Mouse (Mus musculus): ENCODE measurements around the gene Pgs1. TPM values are rescaled to one million over a fixed set of nuclear protein-coding genes. Genes with fewer than 3 reads are reported as not detected.

Gene Pgs1
- polyA plus RNA-seq, 1 experiment: not detected

- Histone ChIP-seq H3K4me1 (ENCODE audit: control insufficient read depth, insufficient read depth, low read length) (peaks cover 8% of the 10 kb centered on the region), H3K4me3 (ENCODE audit: insufficient read depth, low read depth, low read length) (no peak overlapping the region), H3K27ac (ENCODE audit: insufficient read depth, low read depth, low read length) (no peak overlapping the region)
- no peak for TF ChIP-seq POLR2A (IDR thresholded peaks at IDR 0.05; ENCODE audit: insufficient read depth, low read depth, low read length)
- TF ChIP-seq CTCF (IDR thresholded peaks at IDR 0.05; ENCODE audit: insufficient read depth, low read depth, low read length): no peak
- 43% methylated on average over 7 of the region's 7 CpGs for WGBS
These were observed 2.3 kb upstream of the Pgs1 start for GRCm38 (mm10) chr11:117983770-117984169.

- Histone ChIP-seq H3K4me1 (ENCODE audit: control insufficient read depth, insufficient read depth, low read length) (peaks cover 25% of the 10 kb centered on the region), H3K27ac (ENCODE audit: insufficient read depth, low read depth, low read length) (no peak overlapping the region), H3K4me3 (ENCODE audit: insufficient read depth, low read depth, low read length) (peak overlapping the region; percentile 86)
- no peak for TF ChIP-seq POLR2A (IDR thresholded peaks at IDR 0.05; ENCODE audit: insufficient read depth, low read depth, low read length)
- no peak for TF ChIP-seq CTCF (IDR thresholded peaks at IDR 0.05; ENCODE audit: insufficient read depth, low read depth, low read length)
- WGBS: under 1% methylated on average over 32 of the region's 32 CpGs
These were observed 950 bp downstream of the Pgs1 start for GRCm38 (mm10) chr11:117987032-117987451.

DNA sequence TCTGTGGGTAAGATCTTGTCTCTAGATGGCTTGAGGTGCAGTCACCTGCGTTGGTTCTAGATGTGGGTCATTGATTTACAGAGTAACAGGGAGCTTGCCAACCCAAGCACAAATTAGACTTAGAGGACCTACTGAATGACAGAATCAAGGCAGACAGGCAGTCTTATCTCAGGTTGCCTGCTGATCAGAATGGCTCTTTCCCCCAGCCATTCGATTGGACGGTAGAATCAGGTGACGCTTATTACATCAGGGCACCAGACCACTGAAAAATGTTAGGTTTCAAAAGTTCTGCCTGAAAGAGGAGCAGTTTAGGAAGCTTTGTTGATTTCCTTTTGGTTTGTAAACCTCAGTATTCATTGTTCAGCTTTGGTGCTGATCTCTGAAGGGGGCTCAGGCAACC lies 1.9 kb downstream of the Pgs1 start:
- 65% methylated on average over 4 of the region's 4 CpGs for WGBS
- H3K27ac ChIP-seq (ENCODE audit: insufficient read depth, low read depth, low read length): no peak overlapping the region

DNA sequence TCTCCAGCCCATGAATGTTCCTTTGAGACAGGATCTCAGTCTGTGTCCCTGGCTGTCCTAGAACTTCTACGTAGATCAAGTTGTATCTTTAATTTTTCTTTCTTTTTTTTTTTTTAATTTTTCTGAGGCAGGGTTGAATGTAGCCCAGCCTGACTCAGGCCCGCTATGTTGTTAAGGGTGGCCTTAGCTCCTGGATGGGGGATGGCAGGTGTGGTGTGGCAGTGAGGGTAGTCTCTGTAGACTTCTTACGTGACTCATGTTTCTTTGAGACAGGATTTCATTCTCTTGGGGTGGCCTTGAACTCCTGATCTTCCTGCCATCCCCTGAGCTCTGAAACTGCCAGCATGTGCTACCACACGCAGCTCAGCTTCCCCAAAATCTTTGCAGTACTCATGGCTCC lies 3.1 kb downstream of the Pgs1 start:
- TF ChIP-seq POLR2A (IDR thresholded peaks at IDR 0.05; ENCODE audit: insufficient read depth, low read depth, low read length): no peak
- TF ChIP-seq CTCF (IDR thresholded peaks at IDR 0.05; ENCODE audit: insufficient read depth, low read depth, low read length): no peak
- 82% methylated on average over 4 of the region's 4 CpGs for WGBS
- H3K4me3 ChIP-seq (ENCODE audit: insufficient read depth, low read depth, low read length): no peak overlapping the region
- H3K4me1 ChIP-seq (ENCODE audit: control insufficient read depth, insufficient read depth, low read length): peaks cover 40% of the 10 kb centered on the region
- no peak overlapping the region for H3K27ac ChIP-seq (ENCODE audit: insufficient read depth, low read depth, low read length)

More for the DNA sequence above, 1.9 kb downstream of the Pgs1 start:
- Histone ChIP-seq H3K4me1 (ENCODE audit: control insufficient read depth, insufficient read depth, low read length) (peaks cover 30% of the 10 kb centered on the region), H3K4me3 (ENCODE audit: insufficient read depth, low read depth, low read length) (no peak overlapping the region)
- TF ChIP-seq POLR2A (IDR thresholded peaks at IDR 0.05; ENCODE audit: insufficient read depth, low read depth, low read length): no peak
- no peak for TF ChIP-seq CTCF (IDR thresholded peaks at IDR 0.05; ENCODE audit: insufficient read depth, low read depth, low read length)

GRCm38 (mm10) chr11:117989926-117990325 lies 3.8 kb downstream of the Pgs1 start:
- WGBS: 18% methylated on average over 10 of the region's 10 CpGs
- no peak overlapping the region for H3K4me3 ChIP-seq (ENCODE audit: insufficient read depth, low read depth, low read length)
- H3K27ac ChIP-seq (ENCODE audit: insufficient read depth, low read depth, low read length): no peak overlapping the region
- TF ChIP-seq CTCF (IDR thresholded peaks at IDR 0.05; ENCODE audit: insufficient read depth, low read depth, low read length) (no peak), POLR2A (IDR thresholded peaks at IDR 0.05; ENCODE audit: insufficient read depth, low read depth, low read length) (no peak)
- H3K4me1 ChIP-seq (ENCODE audit: control insufficient read depth, insufficient read depth, low read length): peaks cover 45% of the 10 kb centered on the region

- WGBS: 71% methylated on average over 9 of the region's 9 CpGs
- H3K4me3 ChIP-seq (ENCODE audit: insufficient read depth, low read depth, low read length): no peak overlapping the region
- H3K4me1 ChIP-seq (ENCODE audit: control insufficient read depth, insufficient read depth, low read length): peaks cover 52% of the 10 kb centered on the region
- no peak overlapping the region for H3K27ac ChIP-seq (ENCODE audit: insufficient read depth, low read depth, low read length)
- TF ChIP-seq POLR2A (IDR thresholded peaks at IDR 0.05; ENCODE audit: insufficient read depth, low read depth, low read length): no peak
- TF ChIP-seq CTCF (IDR thresholded peaks at IDR 0.05; ENCODE audit: insufficient read depth, low read depth, low read length): no peak
These were observed 5.7 kb downstream of the Pgs1 start for GRCm38 (mm10) chr11:117991502-117992470.

DNA sequence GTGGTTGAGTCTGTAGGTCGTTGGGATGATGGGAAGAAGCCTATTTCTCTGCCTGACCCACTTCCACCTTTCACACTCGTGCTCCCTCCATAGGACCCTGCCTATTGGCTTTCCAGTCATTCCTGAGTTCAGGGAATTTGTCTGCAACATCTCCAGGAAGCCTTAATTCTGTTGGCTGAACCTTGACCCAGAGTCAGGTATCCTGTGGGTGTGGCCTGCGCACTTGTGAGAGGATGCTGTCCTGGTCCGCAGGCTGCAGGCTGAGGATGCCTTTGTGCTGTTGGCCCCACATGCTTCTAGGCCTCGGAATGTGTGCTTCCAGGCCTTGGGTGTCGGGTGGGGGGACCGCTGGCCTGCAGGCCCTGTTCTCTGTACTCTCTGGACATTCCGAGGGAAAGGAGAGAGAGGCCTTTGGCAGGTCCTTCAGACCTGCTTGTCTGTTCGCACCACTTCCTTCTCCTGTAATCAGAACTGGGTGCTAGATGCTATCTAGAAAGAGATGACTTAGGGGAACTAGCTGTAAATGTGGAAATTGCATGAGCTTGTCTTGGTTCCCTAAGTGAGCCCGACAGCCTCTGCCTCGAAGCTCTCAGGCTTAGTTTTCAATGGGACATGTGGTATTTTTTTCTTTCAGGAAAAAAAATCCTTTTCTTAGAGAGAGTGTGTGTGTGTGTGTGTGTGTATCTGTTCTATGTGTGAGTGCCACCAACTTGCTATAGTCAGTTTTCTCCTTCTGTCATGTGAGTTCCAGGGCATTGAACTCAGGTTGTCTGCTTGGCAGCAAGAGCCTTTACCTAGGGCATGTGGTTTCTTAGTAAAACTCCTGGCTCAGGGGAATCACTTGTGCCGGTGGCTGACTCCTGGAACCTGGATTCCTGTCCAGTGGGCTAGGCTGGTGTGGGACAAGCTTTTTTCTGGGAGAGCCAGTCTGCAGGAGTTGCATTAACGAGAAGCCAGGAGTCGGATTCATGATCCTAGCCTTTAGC lies 7.4 kb downstream of the Pgs1 start:
- Histone ChIP-seq H3K27ac (ENCODE audit: insufficient read depth, low read depth, low read length) (no peak overlapping the region), H3K4me1 (ENCODE audit: control insufficient read depth, insufficient read depth, low read length) (peaks cover 52% of the 10 kb centered on the region), H3K4me3 (ENCODE audit: insufficient read depth, low read depth, low read length) (no peak overlapping the region)
- 78% methylated on average over 14 of the region's 14 CpGs for WGBS
- no peak for TF ChIP-seq CTCF (IDR thresholded peaks at IDR 0.05; ENCODE audit: insufficient read depth, low read depth, low read length)
- no peak for TF ChIP-seq POLR2A (IDR thresholded peaks at IDR 0.05; ENCODE audit: insufficient read depth, low read depth, low read length)

GRCm38 (mm10) chr11:117994250-117995057 lies 8.4 kb downstream of the Pgs1 start:
- TF ChIP-seq POLR2A (IDR thresholded peaks at IDR 0.05; ENCODE audit: insufficient read depth, low read depth, low read length) (no peak), CTCF (IDR thresholded peaks at IDR 0.05; ENCODE audit: insufficient read depth, low read depth, low read length) (no peak)
- 40% methylated on average over 9 of the region's 9 CpGs for whole genome bisulfite sequencing
- no peak overlapping the region for H3K4me3 ChIP-seq (ENCODE audit: insufficient read depth, low read depth, low read length)
- H3K4me1 ChIP-seq (ENCODE audit: control insufficient read depth, insufficient read depth, low read length): peaks cover 51% of the 10 kb centered on the region
- no peak overlapping the region for H3K27ac ChIP-seq (ENCODE audit: insufficient read depth, low read depth, low read length)

All from olfactory bulb, adult 2 months (tissue).